Mouse (Mus musculus): ENCODE results near the gene Vipr1. TPM values are rescaled to one million over a fixed set of nuclear protein-coding genes. Genes with fewer than 3 reads are reported as not detected.

Vipr1 gene
- 10 to 100 TPM in 1 of 2 experiments, 1 to 10 TPM in 1; 5.6 to 58.4 TPM for polyA plus RNA-seq (2017; shearing (Covaris generic))

GRCm38 (mm10) chr9:121642401-121643181 is at the start of gene Vipr1:
Gene Vipr1 (plus strand): TSS chr9:121642716.

GRCm38 (mm10) chr9:121642001-121642400 is 515 bp upstream of the Vipr1 start, which contains the start of gene Lyzl4:
Gene Lyzl4 (minus strand): TSS chr9:121642096.

GRCm38 (mm10) chr9:121704646-121705625 is 62.4 kb downstream of the Vipr1 start, which contains the start of gene Sec22c:
Gene Sec22c (minus strand): TSS chr9:121705490.

GRCm38 (mm10) chr9:121709898-121710583 is 67.5 kb downstream of the Vipr1 start, which contains the start of gene Ss18l2:
Gene Ss18l2 (plus strand): TSS chr9:121710329.

GRCm38 (mm10) chr9:121718792-121719318 is 76.3 kb downstream of the Vipr1 start, which contains the start of gene Nktr:
Gene Nktr (plus strand): TSS chr9:121719169.

Other genes with a start within 250 kb of the Vipr1 start
- gene Cck, start 147.0 kb upstream of the Vipr1 start, polyA plus RNA-seq (2017; shearing (Covaris generic)), result not detected
- gene Lyzl4, start 620 bp upstream of the Vipr1 start, polyA plus RNA-seq (2017; shearing (Covaris generic)), result not detected
- gene Sec22c, start 62.8 kb downstream of the Vipr1 start, polyA plus RNA-seq (2017; shearing (Covaris generic)), result 10 to 100 TPM; 21.1 to 25.0 TPM
- gene Ss18l2, start 67.6 kb downstream of the Vipr1 start, polyA plus RNA-seq (2017; shearing (Covaris generic)), result 10 to 100 TPM; 25.4 to 32.3 TPM
- 100 to 1,000 TPM; 116 to 132 TPM for gene Nktr, start 76.5 kb downstream of the Vipr1 start, polyA plus RNA-seq (2017; shearing (Covaris generic))
- under 1 TPM; 0.11 to 0.74 TPM for gene Zfp651, start 116.6 kb downstream of the Vipr1 start, polyA plus RNA-seq (2017; shearing (Covaris generic))
- gene Klhl40, start 134.9 kb downstream of the Vipr1 start, polyA plus RNA-seq (2017; shearing (Covaris generic)), result under 1 TPM; 0.13 to 0.72 TPM
- under 1 TPM in 1 of 2 experiments, not detected in 1; 0.77 TPM for gene Hhatl, start 149.8 kb downstream of the Vipr1 start, polyA plus RNA-seq (2017; shearing (Covaris generic))
- gene Ccdc13, start 196.7 kb downstream of the Vipr1 start, polyA plus RNA-seq (2017; shearing (Covaris generic)), result under 1 TPM in 1 of 2 experiments, not detected in 1; 0.39 TPM
- gene Higd1a, start 215.6 kb downstream of the Vipr1 start, polyA plus RNA-seq (2017; shearing (Covaris generic)), result 10 to 100 TPM; 77.7 to 98.0 TPM